Mouse (Mus musculus) spleen, adult 2 months (tissue): ENCODE results near the gene Fut4.

ENCODE experiments used
- CTCF ChIP-seq: fragments of 200-500 bp; IDR thresholded peaks from 2 replicates; pipeline ENCODE4 v1.5.1; 2011; ENCODE audit warnings: mild to moderate bottlenecking, inconsistent platforms; ENCODE audit not compliant: insufficient read depth, insufficient read length, insufficient replicate concordance; ENCODE audit errors: extremely low read depth
- POLR2A ChIP-seq: fragments of 200-500 bp; IDR thresholded peaks from 2 replicates; pipeline ENCODE4 v1.6.1; 2011; ENCODE audit warnings: low read depth, low read length, inconsistent platforms

GRCm38 (mm10) chr9:14717689-14718331 is 34.4 kb downstream of the Fut4 start:
- TF ChIP-seq CTCF (no peak), POLR2A (no peak)
